Mouse (Mus musculus): ENCODE results near the gene Pimreg.

DNA sequence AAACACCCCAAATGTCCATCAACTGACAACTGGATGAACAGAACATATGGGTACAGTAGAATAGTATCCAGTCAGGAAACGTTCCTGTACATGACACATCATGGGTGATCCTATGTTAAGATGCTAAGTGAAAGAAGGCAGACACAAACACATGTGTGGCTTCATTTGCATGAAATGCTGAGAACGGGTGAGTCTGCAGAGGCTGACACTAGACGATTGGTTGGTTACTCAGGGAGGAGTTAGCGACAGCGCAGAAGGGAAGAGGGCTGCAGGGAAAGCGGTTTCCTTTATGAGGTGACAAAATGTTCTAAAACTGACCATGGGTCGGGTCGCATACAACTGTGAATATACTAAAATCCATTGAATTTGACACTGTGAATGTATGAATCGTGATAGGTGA, 18.6 kb downstream of the Pimreg start:
- TF ChIP-seq CTCF (IDR thresholded peaks at IDR 0.05; ENCODE audit: low read depth, low read length): no peak
- no peak for TF ChIP-seq POLR2A (IDR thresholded peaks at IDR 0.05; ENCODE audit: borderline replicate concordance, low read depth, low read length)
